Mouse (Mus musculus): ENCODE measurements around the gene Slco3a1. TPM values are rescaled to one million over a fixed set of nuclear protein-coding genes. Genes with fewer than 3 reads are reported as not detected.
A peak's percentile ranks its signal among the peaks of the same experiment; 100 is the strongest.

Gene Slco3a1
- total RNA-seq, 2 experiments from 2014 or later, result 65.6 to 66.6 TPM

GRCm38 (mm10) chr7:74386257-74386656 lies 168.3 kb downstream of the Slco3a1 start:
- DNase-seq (ENCODE audit: low spot score in 2 of 2), result peak; percentile 53 to 71

GRCm38 (mm10) chr7:74383040-74383666 lies 171.4 kb downstream of the Slco3a1 start:
- DNase-seq (ENCODE audit: low spot score in 2 of 2), result no peak

GRCm38 (mm10) chr7:74382286-74382685 lies 172.3 kb downstream of the Slco3a1 start:
- no peak for DNase-seq (ENCODE audit: low spot score in 2 of 2)

- no peak for DNase-seq (ENCODE audit: low spot score in 2 of 2)
Measured at GRCm38 (mm10) chr7:74381881-74382281, 172.7 kb downstream of the Slco3a1 start.

GRCm38 (mm10) chr7:74381051-74381450 lies 173.5 kb downstream of the Slco3a1 start:
- DNase-seq (ENCODE audit: low spot score in 2 of 2), result no peak

GRCm38 (mm10) chr7:74377909-74378308 lies 176.7 kb downstream of the Slco3a1 start:
- DNase-seq (ENCODE audit: low spot score in 2 of 2), result no peak

- DNase-seq (ENCODE audit: low spot score in 2 of 2), result no peak
Measured at GRCm38 (mm10) chr7:74376397-74377044, 178.1 kb downstream of the Slco3a1 start.

- no peak for DNase-seq (ENCODE audit: low spot score in 2 of 2)
Measured at GRCm38 (mm10) chr7:74375174-74375957, 179.2 kb downstream of the Slco3a1 start.

- DNase-seq (ENCODE audit: low spot score in 2 of 2), result no peak
Measured at GRCm38 (mm10) chr7:74373056-74373455, 181.5 kb downstream of the Slco3a1 start.

- DNase-seq (ENCODE audit: low spot score in 2 of 2), result no peak
Measured at GRCm38 (mm10) chr7:74372141-74372582, 182.4 kb downstream of the Slco3a1 start.

GRCm38 (mm10) chr7:74371656-74372055 lies 182.9 kb downstream of the Slco3a1 start:
- no peak for DNase-seq (ENCODE audit: low spot score in 2 of 2)

- peak in 1 of 2 experiments; percentile 41 for DNase-seq (ENCODE audit: low spot score in 2 of 2)
Measured at GRCm38 (mm10) chr7:74371208-74371607, 183.4 kb downstream of the Slco3a1 start.

GRCm38 (mm10) chr7:74369657-74370056 lies 184.9 kb downstream of the Slco3a1 start:
- DNase-seq (ENCODE audit: low spot score in 2 of 2), result peak in 1 of 2 experiments; percentile 58

GRCm38 (mm10) chr7:74368256-74368980 lies 186.2 kb downstream of the Slco3a1 start:
- no peak for DNase-seq (ENCODE audit: low spot score in 2 of 2)

- peak; percentile 75 for DNase-seq (ENCODE audit: low spot score in 2 of 2)
Measured at GRCm38 (mm10) chr7:74367350-74367749, 187.2 kb downstream of the Slco3a1 start.

- no peak for DNase-seq (ENCODE audit: low spot score in 2 of 2)
Measured at GRCm38 (mm10) chr7:74365623-74366022, 189.0 kb downstream of the Slco3a1 start.

- no peak for DNase-seq (ENCODE audit: low spot score in 2 of 2)
Measured at GRCm38 (mm10) chr7:74364956-74365355, 189.6 kb downstream of the Slco3a1 start.

GRCm38 (mm10) chr7:74363440-74363839 lies 191.1 kb downstream of the Slco3a1 start:
- DNase-seq (ENCODE audit: low spot score in 2 of 2), result no peak

GRCm38 (mm10) chr7:74361677-74362076 lies 192.9 kb downstream of the Slco3a1 start:
- DNase-seq (ENCODE audit: low spot score in 2 of 2), result no peak

GRCm38 (mm10) chr7:74357027-74357426 lies 197.6 kb downstream of the Slco3a1 start:
- no peak for DNase-seq (ENCODE audit: low spot score in 2 of 2)

- DNase-seq (ENCODE audit: low spot score in 2 of 2), result peak; percentile 50 to 57
Measured at GRCm38 (mm10) chr7:74354527-74355256, 199.9 kb downstream of the Slco3a1 start.

Data from layer of hippocampus, postnatal 10 days (tissue).